Mouse (Mus musculus) induced T-regulatory cell, adult 2 months (primary cell): Measurements from ENCODE around the gene Hdac9.
"Not testable (repeated sequence)": the region's sequence is repeated elsewhere in the genome, so short reads cannot be mapped to it uniquely, and the experiment has no call there.

ENCODE experiments used
- DNase-seq: peaks from one replicate; pipeline ENCODE4 v3.0.0-alpha.2; 2012; ENCODE audit warnings: low read depth

Gene Hdac9

DNA sequence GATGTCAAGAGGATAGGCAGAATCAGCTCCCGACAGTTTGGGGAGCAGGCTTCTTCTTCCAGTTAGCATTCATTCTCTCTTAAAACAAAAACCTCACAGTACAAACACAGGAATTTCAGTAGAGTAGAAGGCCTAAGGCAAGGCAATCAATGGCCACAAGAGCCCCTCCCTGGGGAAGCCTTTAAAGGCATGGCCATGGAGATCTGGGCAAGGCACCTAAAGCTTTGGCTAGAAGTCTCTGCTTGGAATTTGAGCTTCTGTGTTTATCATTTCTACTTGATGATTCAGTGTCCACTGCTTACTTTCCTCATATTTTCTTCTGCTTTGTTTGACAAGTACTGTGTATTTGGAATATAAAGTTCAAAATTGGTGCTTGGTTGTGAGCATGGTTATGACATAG, 429.2 kb downstream of the Hdac9 start:
- DNase-seq, result no peak

GRCm38 (mm10) chr12:34487021-34487420, 429.9 kb downstream of the Hdac9 start:
- no peak for DNase-seq

DNA sequence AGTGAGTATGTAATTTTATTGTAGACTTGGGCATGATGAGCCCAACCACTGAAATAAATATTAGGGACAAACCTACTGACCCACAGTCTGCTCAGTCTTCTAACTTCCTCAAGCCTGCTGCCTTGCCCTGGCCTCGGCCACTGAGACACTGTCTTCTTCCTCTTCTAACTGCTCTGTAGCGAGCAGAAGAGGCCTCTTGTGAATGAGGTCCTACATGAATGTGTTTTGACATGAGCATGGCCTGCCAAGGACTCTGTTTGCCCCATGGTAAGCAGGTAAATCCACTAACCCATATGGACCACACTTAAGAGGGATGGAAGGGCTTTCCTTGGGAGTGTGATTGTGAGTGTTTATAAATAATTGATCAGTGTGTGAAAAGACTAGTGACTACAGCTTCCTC, 430.9 kb downstream of the Hdac9 start:
- DNase-seq, result no peak

- no peak for DNase-seq
Observed at GRCm38 (mm10) chr12:34481702-34482101, 435.2 kb downstream of the Hdac9 start.

- no peak for DNase-seq
Observed at GRCm38 (mm10) chr12:34472949-34473651, 443.8 kb downstream of the Hdac9 start.

GRCm38 (mm10) chr12:34472542-34472941, 444.4 kb downstream of the Hdac9 start:
- no peak for DNase-seq

DNA sequence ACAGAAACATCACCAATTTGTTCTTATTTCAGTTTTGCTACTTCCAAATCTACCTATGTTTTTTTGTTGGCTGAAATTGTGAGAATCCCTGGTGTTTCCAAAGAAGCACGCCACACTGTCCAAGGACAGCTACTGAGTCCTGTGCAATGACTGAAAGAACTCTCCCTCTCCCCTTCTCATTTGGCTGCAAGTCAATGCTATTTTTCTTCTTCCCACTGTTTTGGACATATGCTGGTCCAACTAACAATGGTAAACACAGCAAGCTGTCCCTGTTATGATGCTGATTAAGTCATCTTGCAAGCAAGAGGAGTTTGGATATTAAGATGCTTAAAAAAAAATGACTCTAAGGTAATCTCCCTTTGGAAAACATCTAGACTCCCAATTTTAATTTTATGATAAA, 455.2 kb downstream of the Hdac9 start:
- DNase-seq, result no peak

DNA sequence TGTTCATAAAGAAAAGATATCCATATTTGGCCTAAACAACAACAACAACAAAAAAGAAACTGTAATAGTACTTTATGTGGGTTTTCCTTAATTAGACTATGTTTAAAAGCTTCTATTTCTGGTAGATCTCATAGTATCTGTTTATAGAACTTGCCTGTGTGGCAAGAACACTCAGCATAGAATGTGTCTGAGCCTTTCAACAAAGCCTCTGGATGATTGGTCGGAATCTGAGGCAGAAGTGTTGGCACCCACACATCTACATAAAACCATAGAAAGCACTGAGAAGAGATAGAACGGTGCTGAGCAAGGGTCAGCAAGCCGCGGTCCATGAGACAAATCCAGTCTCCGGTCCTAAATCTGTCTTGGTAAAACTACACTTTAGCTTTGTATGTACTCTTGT, 464.3 kb downstream of the Hdac9 start:
- no peak for DNase-seq

DNA sequence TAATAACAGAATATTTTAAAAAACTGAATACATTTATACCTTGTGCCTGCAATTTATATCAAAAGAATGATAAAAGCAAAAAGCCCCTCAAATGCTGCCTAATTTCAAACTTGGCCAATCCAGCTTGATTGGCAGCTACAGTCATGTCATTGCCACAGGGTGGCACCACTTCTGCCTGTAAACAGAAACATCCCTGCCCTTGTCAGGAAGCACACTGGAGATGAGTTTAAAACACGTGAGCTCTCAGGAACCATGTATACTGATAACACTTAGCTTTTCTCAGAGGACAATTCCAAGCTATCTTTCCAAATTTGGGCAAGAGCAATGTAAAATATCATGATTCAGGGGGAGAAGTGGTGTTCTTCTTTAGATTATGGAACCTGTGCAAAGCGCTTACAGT, 465.7 kb downstream of the Hdac9 start:
- peak; percentile 18 for DNase-seq

DNA sequence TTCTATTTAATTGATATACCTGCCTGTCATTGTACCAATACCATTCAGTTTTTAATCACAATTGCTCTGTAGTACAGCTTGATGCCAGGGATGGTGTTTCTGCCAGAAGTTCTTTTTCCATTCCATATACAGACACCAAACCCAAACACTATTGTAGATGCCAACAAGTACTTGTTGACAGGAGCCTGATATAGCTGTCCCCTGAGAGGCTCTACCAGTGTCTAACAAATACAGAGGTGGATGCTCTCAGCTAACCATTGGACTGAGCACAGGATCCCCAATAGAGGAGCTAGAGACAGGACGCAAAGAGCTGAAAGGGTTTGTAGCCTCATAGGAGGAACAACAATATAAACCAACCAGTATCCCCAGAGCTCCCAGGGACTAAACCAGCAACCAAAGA, 472.2 kb downstream of the Hdac9 start:
- not testable (repeated sequence) for DNase-seq

GRCm38 (mm10) chr12:34440930-34441329, 476.0 kb downstream of the Hdac9 start:
- DNase-seq, result no peak

- DNase-seq, result peak; percentile 2
Observed at GRCm38 (mm10) chr12:34432919-34433318, 484.0 kb downstream of the Hdac9 start.

DNA sequence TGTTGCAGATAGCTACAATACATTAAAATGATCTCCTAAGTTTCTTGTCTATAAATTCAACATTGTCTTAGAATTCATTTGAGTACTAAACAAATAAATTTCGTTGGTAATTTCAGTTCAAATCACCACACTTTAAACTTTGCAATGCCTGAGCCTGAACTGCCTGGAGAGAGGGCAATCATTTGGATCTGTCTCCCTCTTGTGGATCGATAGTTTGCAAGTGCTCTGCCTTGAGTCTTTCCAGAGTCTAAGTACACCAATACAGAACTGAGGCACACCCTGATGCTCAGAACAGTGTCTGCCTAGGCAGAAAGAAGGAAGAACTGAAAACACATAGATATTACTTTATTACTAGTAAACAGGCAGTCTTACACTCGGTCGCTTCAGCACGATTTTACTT, 484.4 kb downstream of the Hdac9 start:
- DNase-seq, result peak; percentile 16

GRCm38 (mm10) chr12:34431832-34432231, 485.1 kb downstream of the Hdac9 start:
- no peak for DNase-seq

GRCm38 (mm10) chr12:34425468-34425867, 491.4 kb downstream of the Hdac9 start:
- no peak for DNase-seq

GRCm38 (mm10) chr12:34408139-34408538, 508.8 kb downstream of the Hdac9 start:
- DNase-seq, result no peak

DNA sequence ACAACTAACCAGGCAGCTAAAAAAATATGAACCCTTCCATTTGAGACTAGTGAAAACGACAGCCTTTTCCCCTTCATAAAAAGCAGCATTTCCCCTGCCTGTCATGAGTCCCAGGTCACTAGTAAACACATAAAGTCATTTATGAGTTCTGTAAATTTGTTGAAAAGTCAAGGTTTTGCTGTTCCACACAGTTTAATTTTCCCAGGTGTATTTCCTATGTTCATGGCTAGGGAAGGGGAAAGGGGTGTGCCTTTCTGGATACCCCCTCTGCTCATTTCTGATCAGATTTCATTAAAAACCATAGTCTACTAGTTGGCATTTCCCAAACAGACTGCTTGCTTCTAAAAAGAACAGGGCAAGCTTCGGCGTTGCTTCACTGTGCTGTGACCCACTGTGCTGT, 509.8 kb downstream of the Hdac9 start:
- DNase-seq, result no peak

DNA sequence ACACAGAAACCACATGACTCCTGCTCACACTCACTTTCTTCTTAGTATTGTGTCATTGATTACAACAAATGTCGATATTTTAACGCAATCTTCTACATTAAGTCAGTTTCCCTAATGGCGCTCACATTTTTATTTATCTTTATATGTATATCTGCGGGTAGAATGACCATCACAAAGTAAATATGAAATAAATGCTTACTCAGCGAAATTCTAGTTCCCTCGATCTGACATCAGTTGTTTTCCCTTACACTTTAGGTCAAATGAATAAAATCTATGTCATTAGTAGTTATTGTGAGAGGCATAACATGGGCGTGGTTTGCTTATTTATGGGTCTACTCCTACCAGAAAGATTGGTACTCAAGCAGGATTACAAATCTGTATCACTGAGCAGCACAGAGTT, 514.8 kb downstream of the Hdac9 start:
- DNase-seq, result no peak

- no peak for DNase-seq
Observed at GRCm38 (mm10) chr12:34398611-34399010, 518.3 kb downstream of the Hdac9 start.

DNA sequence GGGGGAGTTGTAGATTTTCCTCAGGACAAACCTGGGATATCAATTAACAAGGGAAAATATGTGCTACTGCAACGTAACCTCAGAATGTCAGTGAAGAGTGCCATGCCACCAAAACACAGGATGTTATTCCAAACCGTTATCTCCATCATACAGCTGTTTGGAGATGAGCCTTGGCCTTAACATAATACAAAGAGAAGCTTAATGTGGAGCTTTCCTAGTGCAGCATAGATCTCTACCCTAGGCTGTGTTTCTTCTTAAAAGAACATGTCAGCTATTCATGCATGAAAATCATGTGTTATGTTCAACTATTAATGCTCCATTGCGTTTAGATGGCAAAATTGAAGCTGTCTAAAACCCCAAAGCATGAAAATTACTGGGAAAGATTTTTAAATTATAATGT, 522.6 kb downstream of the Hdac9 start:
- DNase-seq, result no peak

GRCm38 (mm10) chr12:34379681-34380080, 537.2 kb downstream of the Hdac9 start:
- DNase-seq, result no peak

DNA sequence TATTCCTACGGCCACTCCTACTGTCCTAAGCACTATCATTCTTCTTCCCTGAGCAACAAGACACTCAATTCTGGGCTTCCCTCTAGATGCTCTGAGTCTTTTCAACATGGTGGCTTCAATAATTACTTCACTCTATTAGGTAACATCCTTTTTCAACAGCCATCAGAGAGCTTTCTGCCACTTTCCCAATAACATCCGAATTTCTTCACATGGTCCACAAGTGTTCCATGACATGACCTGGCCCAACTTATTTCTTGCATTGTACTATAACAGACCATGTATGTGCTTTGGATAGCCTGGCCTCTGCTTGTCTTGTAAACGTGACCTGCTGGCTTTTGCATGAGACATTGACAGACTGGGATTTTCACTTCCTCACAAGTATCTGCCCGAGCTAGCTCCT, 538.3 kb downstream of the Hdac9 start:
- DNase-seq, result no peak

- no peak for DNase-seq
Observed at GRCm38 (mm10) chr12:34351906-34352305, 565.0 kb downstream of the Hdac9 start.

GRCm38 (mm10) chr12:34347529-34347928, 569.4 kb downstream of the Hdac9 start:
- no peak for DNase-seq
